Mouse (Mus musculus): Measurements from ENCODE around the gene Tia1.

Gene Tia1

DNA sequence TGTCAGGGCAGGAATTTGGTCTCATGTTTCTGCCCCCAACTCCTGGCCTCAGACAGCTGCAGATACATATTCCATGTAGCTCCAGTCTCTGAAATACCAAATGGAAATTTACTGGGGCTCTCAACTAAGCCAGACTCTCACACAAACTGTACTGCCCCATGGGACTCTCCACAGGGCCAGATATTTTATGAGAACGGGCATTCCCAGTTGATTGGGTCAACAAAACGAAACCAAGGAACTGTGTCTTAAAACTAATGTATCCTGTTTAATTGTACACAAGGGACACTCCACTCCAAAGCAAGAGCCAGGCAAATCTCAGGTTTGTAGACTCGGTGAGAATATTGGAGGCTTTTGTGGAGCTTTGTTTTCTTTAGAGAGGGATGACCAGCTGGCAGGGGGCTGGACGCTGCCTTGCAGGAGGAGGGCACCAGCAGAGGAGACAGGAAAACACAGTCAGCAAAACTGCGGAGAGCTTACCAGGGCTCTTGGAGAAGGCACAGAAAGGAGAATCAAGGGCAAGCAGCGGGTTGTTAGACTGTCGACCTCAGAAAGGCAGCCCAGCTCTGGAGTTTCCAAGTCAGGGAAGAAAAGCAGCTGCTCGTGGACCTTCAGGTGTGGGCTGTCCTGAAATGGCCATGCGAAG lies 76.3 kb downstream of the Tia1 start:
- no peak for DNase-seq (ENCODE audit: low read depth in 2 of 2, low spot score in 2 of 2)

DNA sequence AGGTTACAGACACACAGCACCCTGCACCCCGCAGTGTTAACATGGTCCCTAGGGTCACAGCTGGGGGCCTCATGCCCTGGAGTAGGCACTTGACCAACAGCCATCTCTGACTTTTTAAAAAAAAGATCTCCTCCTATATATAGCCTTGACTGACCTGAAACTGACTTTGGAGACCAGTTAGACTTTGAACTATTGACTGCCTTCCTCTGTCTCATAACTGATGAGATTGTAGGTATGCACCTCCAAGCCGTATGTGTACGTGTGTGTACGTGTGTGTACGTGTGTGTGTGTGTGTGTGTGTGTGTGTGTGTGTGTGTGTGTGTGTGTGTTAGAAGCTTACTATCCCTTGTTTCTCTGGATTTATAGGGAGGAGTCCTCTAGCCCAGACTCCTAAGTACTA lies 77.9 kb downstream of the Tia1 start:
- DNase-seq (ENCODE audit: low read depth in 2 of 2, low spot score in 2 of 2) = no peak

Data from CD8-positive naive resting alpha-beta T cell, adult 2 months (primary cell).